Mouse (Mus musculus): ENCODE data around the gene Map2k3.

GRCm38 (mm10) chr11:60952362-60952761 lies 20.5 kb downstream of the Map2k3 start:
- TF ChIP-seq GATA1 (IDR thresholded peaks at IDR 0.05; ENCODE audit: low read length) (no peak), TAL1 (IDR thresholded peaks at IDR 0.05; ENCODE audit: low read length) (no peak)

All from erythroblast, embryonic 14.5 days (primary cell).